In the genomic region with DNA sequence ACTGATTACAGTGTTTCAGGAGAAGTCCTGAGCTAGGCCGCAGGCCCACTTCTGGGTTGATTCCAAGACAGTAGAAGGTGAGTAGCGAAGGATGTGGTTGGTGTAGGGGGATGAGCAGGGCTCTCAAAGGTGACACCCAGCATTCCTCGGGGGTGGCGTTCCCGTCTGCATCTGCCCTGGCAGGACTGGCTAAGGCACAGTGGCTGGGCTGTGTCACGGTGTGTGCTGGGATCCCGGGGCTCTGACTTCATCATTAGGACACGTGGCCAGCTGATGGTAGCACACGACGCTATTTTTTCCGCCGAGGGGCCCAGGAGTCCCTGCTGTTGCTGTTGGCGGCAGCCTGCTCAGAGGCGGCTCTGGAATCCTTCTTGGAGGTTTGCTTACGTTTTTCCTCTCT, we compare ENCODE assay signal across 18 mouse cellular contexts. TPM values are rescaled to one million over a fixed set of nuclear protein-coding genes. Genes with fewer than 3 reads are reported as not detected.
"Had no signal": no experiment of that assay in that cellular context is flagged by ENCODE, and none has a peak within 500 bp of the region (broad histone marks: within the 10 kb centered on the region; RNA-seq: fewer than 3 reads in every experiment).

No protein-coding gene starts in this region.

- H3K27ac ChIP-seq: limb, embryonic 15.5 days; liver, embryonic 13.5 days; midbrain, embryonic 10.5 days; neural tube, embryonic 15.5 days had no signal

- DNase-seq: kidney, postnatal 25 days; liver, embryonic 13.5 days; lung, adult 18-20 months; lung, postnatal 36 days; right cerebral cortex, adult 18-20 months; right cerebral cortex, postnatal 25 days; thymus, postnatal 36 days had no signal

- H3K9me3 ChIP-seq: limb, embryonic 15.5 days; liver, embryonic 13.5 days; midbrain, embryonic 10.5 days; neural tube, embryonic 15.5 days had no signal

- H3K4me2 ChIP-seq: limb, embryonic 15.5 days; liver, embryonic 13.5 days; neural tube, embryonic 15.5 days had no signal

- H3K27me3 ChIP-seq: limb, embryonic 15.5 days; liver, embryonic 13.5 days; neural tube, embryonic 15.5 days had no signal

- H3K9ac ChIP-seq: limb, embryonic 15.5 days; liver, embryonic 13.5 days; neural tube, embryonic 15.5 days had no signal

- H3K4me3 ChIP-seq: limb, embryonic 15.5 days; liver, embryonic 13.5 days; midbrain, embryonic 10.5 days; neural tube, embryonic 15.5 days had no signal

- ATAC-seq: midbrain, embryonic 16.5 days had no signal

RNA-seq across cellular contexts. Expression of gene Miox, which starts 17.1 kb away (rescaled TPM):
- total RNA-seq: layer of hippocampus, postnatal 25 days; left cerebral cortex, adult 8-10 months; left cerebral cortex, postnatal 25 days had no signal
- polyA plus RNA-seq: limb, embryonic 11.5 days; limb, embryonic 15.5 days; lung, embryonic 16.5 days; midbrain, embryonic 10.5 days; midbrain, embryonic 16.5 days; neural tube, embryonic 11.5 days; neural tube, embryonic 15.5 days; thymus, postnatal 0 days had no signal
